Comparison of ENCODE assay signal across 8 mouse cellular contexts in the genomic region with DNA sequence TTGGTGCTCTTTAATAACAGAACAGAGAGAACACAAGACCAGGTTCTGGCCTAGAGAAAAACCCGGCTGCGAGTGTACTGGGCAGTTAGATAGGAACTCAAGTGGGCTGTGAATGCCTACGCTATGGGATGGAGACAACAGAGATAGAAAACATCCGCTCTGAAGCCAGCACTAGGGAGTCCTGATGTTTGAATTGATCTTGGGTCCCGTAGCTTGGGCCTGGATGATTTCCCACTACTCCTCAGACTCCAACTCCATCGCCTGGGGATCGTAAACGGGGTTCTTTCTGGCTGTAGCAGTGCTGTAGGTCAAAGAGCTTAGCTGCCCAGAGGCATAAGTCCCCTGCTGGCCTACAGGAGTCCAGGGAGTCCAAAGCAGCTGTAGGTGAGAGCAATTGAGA. TPM values are rescaled to one million over a fixed set of nuclear protein-coding genes. Genes with fewer than 3 reads are reported as not detected.
DNase-seq lines count a peak whose midpoint lies in the region; ATAC-seq and TF ChIP-seq lines count a peak whose summit lies in the region.

No protein-coding gene starts in this region.

- peak; percentile 12; the same call in 1 of the 2 replicates for ATAC-seq in hindbrain, embryonic 13.5 days (ENCODE audit: low FRiP score)
- no peak for ATAC-seq in midbrain, embryonic 14.5 days (ENCODE audit: low FRiP score, low TSS enrichment)

- no peak for TF ChIP-seq POLR2A in bone marrow macrophage, adult 2 months (IDR thresholded peaks at IDR 0.05; ENCODE audit: borderline replicate concordance, low read depth, low read length)

- no peak for TF ChIP-seq CTCF in bone marrow macrophage, adult 2 months (IDR thresholded peaks at IDR 0.05; ENCODE audit: low read depth, low read length)

- peak overlapping the region; percentile 88 for H3K9ac ChIP-seq in hindbrain, embryonic 13.5 days
- H3K9ac ChIP-seq in midbrain, embryonic 14.5 days (replicated peaks; ENCODE audit: low read length): peak overlapping the region; percentile 84

- H3K27me3 ChIP-seq in hindbrain, embryonic 13.5 days: no peaks in the 10 kb centered on the region
- no peaks in the 10 kb centered on the region for H3K27me3 ChIP-seq in midbrain, embryonic 14.5 days (ENCODE audit: control insufficient read depth, insufficient read depth, low read length)

- peaks cover 38% of the 10 kb centered on the region for H3K4me1 ChIP-seq in bone marrow macrophage, adult 2 months (ENCODE audit: control insufficient read depth, insufficient read depth, low read length)
- H3K4me1 ChIP-seq in hindbrain, embryonic 13.5 days (replicated peaks): peaks cover 27% of the 10 kb centered on the region
- peaks cover 18% of the 10 kb centered on the region for H3K4me1 ChIP-seq in midbrain, embryonic 14.5 days (ENCODE audit: control insufficient read depth, insufficient read depth, low read length)

- peak; percentile 25 for DNase-seq in kidney, adult 18-20 months
- no peak for DNase-seq in kidney, adult 11 months
- DNase-seq in midbrain, embryonic 14.5 days: no peak
- DNase-seq in right cerebral cortex, postnatal 14 days: no peak
- no peak for DNase-seq in cerebellum, adult 11-12 months
- DNase-seq in left cerebral cortex, adult 11 months (ENCODE audit: low spot score): no peak

- H3K4me2 ChIP-seq in hindbrain, embryonic 13.5 days: peak overlapping the region; percentile 86
- peak overlapping the region; percentile 85 for H3K4me2 ChIP-seq in midbrain, embryonic 14.5 days (ENCODE audit: low read length)

- peak overlapping the region; percentile 86 for H3K4me3 ChIP-seq in bone marrow macrophage, adult 2 months (ENCODE audit: insufficient read depth, low read length)
- peak overlapping the region; percentile 83 for H3K4me3 ChIP-seq in hindbrain, embryonic 13.5 days
- H3K4me3 ChIP-seq in midbrain, embryonic 14.5 days (replicated peaks; ENCODE audit: low read depth, low read length): peak overlapping the region; percentile 91

- H3K9me3 ChIP-seq in hindbrain, embryonic 13.5 days: no peaks in the 10 kb centered on the region
- no peaks in the 10 kb centered on the region for H3K9me3 ChIP-seq in midbrain, embryonic 14.5 days (ENCODE audit: control insufficient read depth, low read length)

- H3K36me3 ChIP-seq in hindbrain, embryonic 13.5 days: peaks cover 25% of the 10 kb centered on the region
- peaks cover 12% of the 10 kb centered on the region for H3K36me3 ChIP-seq in midbrain, embryonic 14.5 days (ENCODE audit: control insufficient read depth, insufficient read depth, low read length)

- H3K27ac ChIP-seq in bone marrow macrophage, adult 2 months (ENCODE audit: insufficient read depth, low read depth, low read length): peak overlapping the region; percentile 79
- H3K27ac ChIP-seq in hindbrain, embryonic 13.5 days: peak overlapping the region; percentile 88
- peak overlapping the region; percentile 85 for H3K27ac ChIP-seq in midbrain, embryonic 14.5 days (replicated peaks; ENCODE audit: low read depth, low read length)

- WGBS in hindbrain, embryonic 13.5 days: 11% methylated on average over 8 of the region's 8 CpGs
- WGBS in midbrain, embryonic 14.5 days: 9% methylated on average over 8 of the region's 8 CpGs

RNA-seq across cellular contexts. Expression of a gene that starts 0.5 kb away (rescaled TPM):
- polyA plus RNA-seq in bone marrow macrophage, adult 2 months (2012; ENCODE audit: insufficient read depth, insufficient read length, missing spikeins): 71.4 and 84.6 TPM in 2 replicates
- 15.2 and 15.3 TPM in 2 replicates for polyA plus RNA-seq in hindbrain, embryonic 13.5 days (2015; fragmentation: Nextera tagmentation; extraction: Ambion mirVana)
- polyA plus RNA-seq in midbrain, embryonic 14.5 days (2014; fragmentation: Nextera tagmentation; extraction: Ambion mirVana): 19.4 and 21.0 TPM in 2 replicates

RNA-seq across cellular contexts. Expression of a gene that starts 11.6 kb away (rescaled TPM):
- polyA plus RNA-seq in bone marrow macrophage, adult 2 months (2012; ENCODE audit: insufficient read depth, insufficient read length, missing spikeins): 1.7 TPM in 1 of 2 replicates, not detected in the other
- polyA plus RNA-seq in hindbrain, embryonic 13.5 days (2015; fragmentation: Nextera tagmentation; extraction: Ambion mirVana): 1.6 TPM in 2 replicates
- 0.95 and 1.6 TPM in 2 replicates for polyA plus RNA-seq in midbrain, embryonic 14.5 days (2014; fragmentation: Nextera tagmentation; extraction: Ambion mirVana)

RNA-seq across cellular contexts. Expression of a gene that starts 12.0 kb away (rescaled TPM):
- polyA plus RNA-seq in bone marrow macrophage, adult 2 months (2012; ENCODE audit: insufficient read depth, insufficient read length, missing spikeins): 56.2 and 57.9 TPM in 2 replicates
- 1.5 and 1.7 TPM in 2 replicates for polyA plus RNA-seq in hindbrain, embryonic 13.5 days (2015; fragmentation: Nextera tagmentation; extraction: Ambion mirVana)
- polyA plus RNA-seq in midbrain, embryonic 14.5 days (2014; fragmentation: Nextera tagmentation; extraction: Ambion mirVana): 4.0 and 6.6 TPM in 2 replicates

RNA-seq across cellular contexts. Expression of a gene that starts 19.2 kb away (rescaled TPM):
- 86.8 and 101 TPM in 2 replicates for polyA plus RNA-seq in bone marrow macrophage, adult 2 months (2012; ENCODE audit: insufficient read depth, insufficient read length, missing spikeins)
- polyA plus RNA-seq in hindbrain, embryonic 13.5 days (2015; fragmentation: Nextera tagmentation; extraction: Ambion mirVana): 162 and 169 TPM in 2 replicates
- 101 and 132 TPM in 2 replicates for polyA plus RNA-seq in midbrain, embryonic 14.5 days (2014; fragmentation: Nextera tagmentation; extraction: Ambion mirVana)

RNA-seq across cellular contexts. Expression of a gene that starts 31.4 kb away (rescaled TPM):
- polyA plus RNA-seq in bone marrow macrophage, adult 2 months (2012; ENCODE audit: insufficient read depth, insufficient read length, missing spikeins): 4.7 and 7.4 TPM in 2 replicates
- 7.1 and 9.2 TPM in 2 replicates for polyA plus RNA-seq in hindbrain, embryonic 13.5 days (2015; fragmentation: Nextera tagmentation; extraction: Ambion mirVana)
- 8.5 and 8.7 TPM in 2 replicates for polyA plus RNA-seq in midbrain, embryonic 14.5 days (2014; fragmentation: Nextera tagmentation; extraction: Ambion mirVana)
